Mouse (Mus musculus): ENCODE measurements at regions not wholly inside any gene's neighbourhood (a gene's known extent, or its start where the extent isn't known, plus 50 kb on each side); places are given as distances from the start of the nearest gene placed in this dataset.

- no peak for TF ChIP-seq CTCF (IDR thresholded peaks at IDR 0.05; ENCODE audit: borderline replicate concordance, insufficient read depth, low read length)
- no peak for TF ChIP-seq POLR2A (IDR thresholded peaks at IDR 0.05; ENCODE audit: low read depth, low read length)
- no peak overlapping the region for H3K27ac ChIP-seq (ENCODE audit: insufficient read depth, low read length)
- H3K4me3 ChIP-seq (ENCODE audit: insufficient read depth, low read length) = no peak overlapping the region
- H3K4me1 ChIP-seq (ENCODE audit: control insufficient read depth, insufficient read depth, low read length) = peaks cover 4% of the 10 kb centered on the region; the same call in 1 of the 2 replicates
These were observed 601.3 kb upstream of the Fam160b2 start for GRCm38 (mm10) chr14:71200917-71201316.

- H3K4me3 ChIP-seq (ENCODE audit: insufficient read depth, low read length) = no peak overlapping the region
- H3K4me1 ChIP-seq (ENCODE audit: control insufficient read depth, insufficient read depth, low read length) = peaks cover 4% of the 10 kb centered on the region; the same call in 1 of the 2 replicates
- H3K27ac ChIP-seq (ENCODE audit: insufficient read depth, low read length) = no peak overlapping the region
- TF ChIP-seq POLR2A (IDR thresholded peaks at IDR 0.05; ENCODE audit: low read depth, low read length) = no peak
- TF ChIP-seq CTCF (IDR thresholded peaks at IDR 0.05; ENCODE audit: borderline replicate concordance, insufficient read depth, low read length) = no peak
These were observed 599.7 kb upstream of the Fam160b2 start for GRCm38 (mm10) chr14:71199178-71199879.

- Histone ChIP-seq H3K4me3 (ENCODE audit: insufficient read depth, low read length) (no peak overlapping the region), H3K27ac (ENCODE audit: insufficient read depth, low read length) (no peak overlapping the region), H3K4me1 (ENCODE audit: control insufficient read depth, insufficient read depth, low read length) (no peaks in the 10 kb centered on the region)
- TF ChIP-seq POLR2A (IDR thresholded peaks at IDR 0.05; ENCODE audit: low read depth, low read length) (no peak), CTCF (IDR thresholded peaks at IDR 0.05; ENCODE audit: borderline replicate concordance, insufficient read depth, low read length) (no peak)
These were observed 594.6 kb upstream of the Fam160b2 start for GRCm38 (mm10) chr14:71194219-71194618.

- no peaks in the 10 kb centered on the region for H3K4me1 ChIP-seq (ENCODE audit: control insufficient read depth, insufficient read depth, low read length)
- no peak overlapping the region for H3K4me3 ChIP-seq (ENCODE audit: insufficient read depth, low read length)
- TF ChIP-seq POLR2A (IDR thresholded peaks at IDR 0.05; ENCODE audit: low read depth, low read length) (no peak), CTCF (IDR thresholded peaks at IDR 0.05; ENCODE audit: borderline replicate concordance, insufficient read depth, low read length) (no peak)
- no peak overlapping the region for H3K27ac ChIP-seq (ENCODE audit: insufficient read depth, low read length)
These were observed 592.9 kb upstream of the Fam160b2 start for GRCm38 (mm10) chr14:71192486-71192885.

- Histone ChIP-seq H3K27ac (ENCODE audit: insufficient read depth, low read length) (no peak overlapping the region), H3K4me1 (ENCODE audit: control insufficient read depth, insufficient read depth, low read length) (no peaks in the 10 kb centered on the region), H3K4me3 (ENCODE audit: insufficient read depth, low read length) (no peak overlapping the region)
- TF ChIP-seq CTCF (IDR thresholded peaks at IDR 0.05; ENCODE audit: borderline replicate concordance, insufficient read depth, low read length) (no peak), POLR2A (IDR thresholded peaks at IDR 0.05; ENCODE audit: low read depth, low read length) (no peak)
These were observed 589.7 kb upstream of the Fam160b2 start for GRCm38 (mm10) chr14:71189360-71189759.

- H3K4me3 ChIP-seq (ENCODE audit: insufficient read depth, low read length) = no peak overlapping the region
These were observed 577.7 kb upstream of the Fam160b2 start for GRCm38 (mm10) chr14:71177341-71177740.

GRCm38 (mm10) chr14:71174175-71174574 is 574.5 kb upstream of the Fam160b2 start:
- H3K4me1 ChIP-seq (ENCODE audit: control insufficient read depth, insufficient read depth, low read length) = no peaks in the 10 kb centered on the region
- no peak overlapping the region for H3K27ac ChIP-seq (ENCODE audit: insufficient read depth, low read length)
- no peak for TF ChIP-seq CTCF (IDR thresholded peaks at IDR 0.05; ENCODE audit: borderline replicate concordance, insufficient read depth, low read length)
- TF ChIP-seq POLR2A (IDR thresholded peaks at IDR 0.05; ENCODE audit: low read depth, low read length) = no peak
- no peak overlapping the region for H3K4me3 ChIP-seq (ENCODE audit: insufficient read depth, low read length)

More at GRCm38 (mm10) chr14:71177341-71177740, 577.7 kb upstream of the Fam160b2 start:
- Histone ChIP-seq H3K27ac (ENCODE audit: insufficient read depth, low read length) (no peak overlapping the region), H3K4me1 (ENCODE audit: control insufficient read depth, insufficient read depth, low read length) (no peaks in the 10 kb centered on the region)
- TF ChIP-seq POLR2A (IDR thresholded peaks at IDR 0.05; ENCODE audit: low read depth, low read length) (no peak), CTCF (IDR thresholded peaks at IDR 0.05; ENCODE audit: borderline replicate concordance, insufficient read depth, low read length) (no peak)

- Histone ChIP-seq H3K4me3 (ENCODE audit: insufficient read depth, low read length) (no peak overlapping the region), H3K4me1 (ENCODE audit: control insufficient read depth, insufficient read depth, low read length) (no peaks in the 10 kb centered on the region), H3K27ac (ENCODE audit: insufficient read depth, low read length) (no peak overlapping the region)
- TF ChIP-seq CTCF (IDR thresholded peaks at IDR 0.05; ENCODE audit: borderline replicate concordance, insufficient read depth, low read length) (no peak), POLR2A (IDR thresholded peaks at IDR 0.05; ENCODE audit: low read depth, low read length) (no peak)
These were observed 559.9 kb upstream of the Fam160b2 start for GRCm38 (mm10) chr14:71159556-71159955.

- H3K27ac ChIP-seq (ENCODE audit: insufficient read depth, low read length) = no peak overlapping the region
- no peaks in the 10 kb centered on the region for H3K4me1 ChIP-seq (ENCODE audit: control insufficient read depth, insufficient read depth, low read length)
- no peak for TF ChIP-seq CTCF (IDR thresholded peaks at IDR 0.05; ENCODE audit: borderline replicate concordance, insufficient read depth, low read length)
- TF ChIP-seq POLR2A (IDR thresholded peaks at IDR 0.05; ENCODE audit: low read depth, low read length) = no peak
- no peak overlapping the region for H3K4me3 ChIP-seq (ENCODE audit: insufficient read depth, low read length)
These were observed 542.8 kb upstream of the Fam160b2 start for GRCm38 (mm10) chr14:71142465-71142864.

GRCm38 (mm10) chr14:71129771-71130211 is 530.2 kb upstream of the Fam160b2 start:
- no peak for TF ChIP-seq CTCF (IDR thresholded peaks at IDR 0.05; ENCODE audit: borderline replicate concordance, insufficient read depth, low read length)
- no peak for TF ChIP-seq POLR2A (IDR thresholded peaks at IDR 0.05; ENCODE audit: low read depth, low read length)
- Histone ChIP-seq H3K27ac (ENCODE audit: insufficient read depth, low read length) (no peak overlapping the region), H3K4me3 (ENCODE audit: insufficient read depth, low read length) (no peak overlapping the region), H3K4me1 (ENCODE audit: control insufficient read depth, insufficient read depth, low read length) (0 out of 2 replicates have a peak, but pooled peaks cover 4% of the 10 kb centered on the region)
